Mouse (Mus musculus): Measurements from ENCODE around the gene Rarb.

Gene Rarb

DNA sequence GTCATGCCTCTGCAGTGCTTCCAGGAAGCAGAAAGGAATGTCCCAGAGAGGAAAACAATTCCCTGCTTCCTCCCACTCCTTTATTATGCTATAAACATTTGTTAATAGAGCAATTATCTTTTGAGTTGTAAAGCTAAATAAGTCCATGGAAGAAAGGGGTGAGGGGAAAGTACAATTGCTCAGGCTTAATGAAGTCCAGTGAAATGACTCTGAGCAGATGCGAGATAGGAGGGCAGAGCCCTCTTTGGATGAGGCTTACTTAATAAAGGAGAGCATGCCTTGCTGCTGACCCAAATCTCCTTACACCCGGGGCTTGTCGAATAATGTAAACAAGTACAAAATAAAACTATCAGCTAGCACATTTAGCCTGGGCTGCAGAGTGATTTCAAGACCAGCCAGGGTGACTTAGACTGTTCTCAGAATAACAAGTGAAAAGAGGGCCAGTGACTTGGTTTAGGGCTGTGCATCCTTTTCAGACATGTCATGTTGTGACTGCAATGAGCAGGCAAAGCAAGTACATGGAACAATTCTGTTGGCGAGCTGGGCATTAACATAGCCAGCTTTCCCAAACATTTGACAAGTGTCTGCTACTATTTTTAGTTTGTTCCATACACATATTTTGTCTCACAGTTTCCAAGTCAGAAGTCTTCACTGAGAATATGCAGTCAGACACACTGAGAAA is 83.5 kb downstream of the Rarb start:
- DNase-seq (ENCODE audit: low read depth, low spot score), result no peak

DNA sequence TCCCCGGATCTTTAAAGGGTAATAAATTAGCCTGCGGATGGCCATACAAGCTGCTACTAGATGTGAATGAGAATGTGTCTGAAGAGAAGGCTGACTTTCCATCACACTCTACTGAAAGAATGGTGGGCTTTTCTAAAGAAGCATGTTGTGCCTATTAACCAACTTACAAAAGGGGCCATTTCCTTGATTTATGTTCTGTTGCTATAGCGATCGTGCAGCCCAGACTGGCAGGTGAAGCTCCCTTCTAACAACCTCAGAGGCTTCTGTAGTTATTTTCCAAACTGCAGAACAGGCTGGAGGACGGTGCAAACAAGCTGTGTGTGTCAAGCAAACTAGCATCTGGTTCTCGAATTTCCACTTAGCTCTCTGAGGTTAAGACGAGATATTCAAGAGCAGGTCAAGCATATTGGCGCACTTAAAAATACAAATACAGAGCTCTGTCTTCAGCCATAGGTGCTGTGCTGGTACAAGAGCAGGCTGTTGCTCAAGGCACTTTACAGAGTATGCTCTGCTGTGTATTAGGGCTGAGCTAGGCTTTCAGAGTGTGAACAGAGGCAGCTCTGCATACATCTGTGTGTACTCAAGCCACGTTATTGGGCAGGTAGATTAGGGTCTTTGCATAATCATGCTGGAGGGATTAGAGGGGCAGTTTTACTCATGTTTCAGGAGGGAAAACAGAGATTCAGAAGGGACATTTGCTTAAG is 85.2 kb downstream of the Rarb start:
- DNase-seq (ENCODE audit: low read depth, low spot score), result no peak

DNA sequence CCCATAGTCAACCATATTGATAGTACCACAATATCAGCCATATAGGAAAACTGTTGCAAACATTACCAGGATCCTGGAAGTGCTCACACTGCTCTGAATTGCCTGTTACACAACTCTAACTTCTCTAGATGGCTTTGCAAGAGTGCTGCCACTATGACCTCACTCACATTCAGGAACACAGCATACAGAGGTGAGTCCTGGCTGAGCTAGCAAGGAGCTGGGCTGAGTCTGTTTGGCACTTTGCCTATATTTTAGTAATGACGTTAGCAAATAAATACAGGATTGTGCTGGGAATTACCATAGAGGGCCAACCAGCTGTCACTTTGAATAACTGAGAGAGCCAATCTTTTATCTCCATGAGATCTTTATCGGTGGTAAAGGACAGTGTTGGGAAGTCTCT is 86.9 kb downstream of the Rarb start:
- DNase-seq (ENCODE audit: low read depth, low spot score), result no peak

DNA sequence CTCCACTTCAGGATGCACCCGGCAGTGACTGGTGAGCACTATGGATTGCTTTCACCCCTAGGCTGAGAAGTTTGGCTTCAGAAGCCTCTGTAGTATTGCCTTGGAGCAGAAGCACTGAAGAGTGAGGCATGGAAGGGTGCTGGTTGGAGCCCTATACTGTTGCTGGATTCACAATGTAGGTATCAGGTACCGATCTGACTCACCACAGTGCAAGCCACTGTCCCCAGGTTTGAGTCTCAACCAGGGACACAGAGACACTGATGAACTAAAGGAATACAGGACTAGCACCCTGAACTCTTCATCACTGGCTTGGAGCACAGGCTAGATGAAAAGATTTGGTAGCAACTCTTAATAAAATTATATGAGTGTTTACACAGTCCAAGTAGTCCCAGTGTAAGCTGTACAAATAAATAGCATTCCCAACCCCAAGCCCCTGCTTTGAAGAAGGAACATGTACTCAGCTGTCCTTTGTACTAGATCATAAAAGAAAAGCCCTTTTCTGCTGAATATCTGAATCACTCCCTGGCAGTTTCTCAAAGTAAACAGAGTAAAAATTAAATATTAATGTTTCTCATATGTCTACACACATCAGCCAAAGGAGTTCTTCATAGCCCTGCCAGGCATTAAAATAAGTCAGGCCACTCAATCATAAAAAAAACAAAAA is 90.6 kb downstream of the Rarb start:
- DNase-seq (ENCODE audit: low read depth, low spot score), result no peak

DNA sequence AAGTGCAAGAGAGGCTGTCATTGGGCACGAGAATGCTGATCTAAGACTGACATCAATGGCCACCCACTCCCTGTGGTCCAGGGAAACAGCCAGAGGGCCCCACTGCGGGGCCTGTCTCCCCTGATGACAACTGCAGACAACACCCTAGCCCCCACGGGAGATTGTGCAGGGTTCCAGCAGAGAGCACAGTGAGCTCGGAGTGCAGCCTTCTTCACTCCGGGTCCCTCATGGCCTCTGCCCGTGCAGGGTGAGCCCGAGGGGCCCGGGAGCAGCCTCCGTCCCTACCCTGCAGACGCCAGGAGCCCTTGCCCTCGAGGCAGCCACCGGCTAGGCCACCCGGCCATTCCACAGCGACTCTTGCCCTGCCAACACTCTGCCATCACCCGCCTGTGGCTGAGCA is 95.0 kb downstream of the Rarb start:
- DNase-seq (ENCODE audit: low read depth, low spot score), result no peak

DNA sequence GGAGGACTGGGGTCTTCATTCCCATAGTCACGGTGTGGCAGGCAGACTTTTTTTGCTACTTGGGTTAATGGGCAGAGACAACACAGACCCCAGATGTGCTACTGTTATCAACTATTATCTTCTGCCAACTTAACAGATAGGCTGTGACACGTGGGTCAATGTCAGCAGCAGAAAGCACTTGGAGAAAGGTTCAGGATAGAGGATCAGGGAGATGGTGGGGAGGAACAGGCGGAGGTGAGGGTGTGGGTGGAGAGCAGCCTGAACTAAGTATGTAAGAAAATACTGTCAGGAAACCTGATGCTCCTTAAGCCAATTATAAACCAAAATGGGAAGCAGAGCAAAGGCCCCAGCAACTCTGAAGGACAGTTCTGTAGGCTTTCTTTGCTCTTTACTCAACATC is 101.1 kb downstream of the Rarb start:
- DNase-seq (ENCODE audit: low read depth, low spot score), result no peak

DNA sequence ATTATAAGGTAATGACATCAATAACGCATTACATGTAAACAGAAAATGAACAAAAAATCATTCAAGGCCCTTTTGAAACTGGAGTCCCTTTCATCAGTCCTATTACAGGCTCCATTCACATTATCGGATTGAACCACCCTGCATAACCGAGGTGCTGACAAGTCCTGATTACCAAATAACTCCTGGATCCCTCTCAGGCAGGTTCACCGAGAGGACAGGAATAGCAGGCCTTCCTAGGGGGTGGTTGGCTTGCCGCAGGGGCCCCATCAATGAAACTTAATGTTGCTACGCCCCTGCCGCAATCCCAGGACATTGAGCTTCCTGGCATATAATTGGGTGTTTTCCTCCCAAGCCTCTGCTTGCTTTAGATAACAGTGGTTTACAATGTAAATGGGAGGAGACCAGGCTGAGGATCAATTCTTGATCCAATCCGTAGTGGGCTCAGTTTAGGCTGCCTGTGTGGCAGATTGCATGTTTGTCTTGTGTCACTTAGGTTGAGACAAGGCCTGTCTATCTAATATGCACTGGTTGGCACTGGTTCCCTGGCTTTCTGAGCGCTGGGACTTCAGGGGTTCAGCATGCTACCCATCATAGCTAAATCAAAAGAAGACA is 104.5 kb downstream of the Rarb start:
- DNase-seq (ENCODE audit: low read depth, low spot score), result no peak

DNA sequence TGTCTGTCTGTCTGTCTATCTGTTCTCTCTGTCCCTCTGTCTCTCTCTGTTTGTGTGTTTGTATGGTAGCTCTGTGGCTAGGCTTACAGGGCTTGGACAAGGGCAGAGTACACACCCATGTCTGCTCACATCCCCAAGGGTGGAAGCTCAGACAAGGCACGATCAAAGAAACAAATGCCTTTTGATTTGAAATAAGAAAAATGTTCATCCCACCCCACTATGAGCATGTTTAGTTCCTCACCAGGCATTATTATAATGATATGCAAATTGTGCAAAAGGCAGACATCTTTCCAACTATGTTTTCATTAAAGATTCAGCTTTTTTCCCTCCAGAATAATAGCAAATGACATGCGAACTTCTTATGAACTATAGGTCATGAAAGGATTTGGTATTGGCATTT is 105.2 kb downstream of the Rarb start:
- no peak for DNase-seq (ENCODE audit: low read depth, low spot score)

DNA sequence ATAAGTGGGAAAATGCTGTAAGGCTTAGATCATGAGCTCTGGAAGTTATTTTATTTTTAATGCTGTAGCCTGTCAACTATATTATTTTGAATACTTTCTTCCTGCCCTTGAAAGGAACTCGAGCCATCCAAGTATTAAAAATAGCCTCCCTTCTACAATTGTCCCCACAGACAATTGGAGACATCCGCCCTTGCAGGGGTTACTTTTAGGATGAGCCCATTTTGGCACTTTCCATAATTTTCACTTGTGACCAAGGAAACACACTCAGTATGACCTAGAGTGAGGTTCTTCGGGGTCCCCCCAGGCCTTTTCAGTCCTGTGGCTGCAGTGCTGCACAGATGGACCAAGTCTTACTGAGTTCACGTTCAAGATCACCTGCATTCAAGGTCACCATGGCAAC is 119.7 kb downstream of the Rarb start:
- no peak for DNase-seq (ENCODE audit: low read depth, low spot score)

DNA sequence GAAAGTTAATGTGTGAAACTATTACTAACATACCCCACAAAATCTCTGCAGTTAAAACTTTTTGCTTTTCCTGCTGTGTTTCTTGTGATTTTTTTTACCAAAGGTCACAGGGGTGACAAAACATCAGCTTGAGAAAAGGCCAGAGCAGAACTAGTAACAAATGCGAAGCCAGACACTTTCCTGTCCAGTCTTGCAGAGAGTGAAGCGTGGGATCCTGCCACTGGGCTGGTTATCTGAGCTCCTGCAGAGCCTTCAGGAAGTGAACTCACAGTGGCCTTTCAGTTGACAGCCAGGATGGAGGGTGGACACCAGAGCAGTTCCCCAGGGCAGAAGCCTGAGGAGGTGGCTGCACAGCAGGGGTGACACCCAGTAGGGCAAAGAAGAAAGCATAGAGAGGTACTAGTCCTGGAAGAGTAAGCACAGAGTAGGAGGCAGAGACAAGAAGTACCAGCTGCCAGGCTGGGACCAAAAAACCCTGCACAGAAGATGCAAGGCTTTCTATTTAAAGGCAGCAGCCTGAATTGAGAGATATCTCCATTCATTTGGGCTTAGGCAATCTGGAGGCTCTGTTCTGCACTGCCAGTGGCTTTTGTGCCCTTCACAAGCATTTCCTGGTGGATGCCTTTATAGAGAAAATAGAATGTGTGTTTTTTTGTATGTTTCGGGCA is 123.4 kb downstream of the Rarb start:
- no peak for DNase-seq (ENCODE audit: low read depth, low spot score)

DNA sequence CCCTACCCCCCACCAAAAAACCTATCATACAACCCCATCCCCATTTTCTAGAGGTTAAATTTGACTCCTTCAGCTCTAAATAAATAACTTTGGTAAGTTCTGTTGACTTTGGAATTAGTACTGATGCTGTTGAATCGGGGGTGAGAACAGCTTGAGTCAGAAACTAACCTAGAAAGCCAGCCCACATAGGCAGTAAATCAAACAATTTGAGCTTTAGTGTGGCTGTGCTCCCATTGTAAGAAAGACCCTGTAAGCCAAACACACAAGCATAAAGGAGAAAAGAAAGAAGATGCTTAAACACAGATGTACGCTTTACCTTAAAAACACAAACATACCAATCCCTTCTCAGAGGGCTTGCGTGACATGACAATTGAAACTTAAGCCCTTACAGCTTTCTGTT is 140.6 kb downstream of the Rarb start:
- no peak for DNase-seq (ENCODE audit: low read depth, low spot score)

DNA sequence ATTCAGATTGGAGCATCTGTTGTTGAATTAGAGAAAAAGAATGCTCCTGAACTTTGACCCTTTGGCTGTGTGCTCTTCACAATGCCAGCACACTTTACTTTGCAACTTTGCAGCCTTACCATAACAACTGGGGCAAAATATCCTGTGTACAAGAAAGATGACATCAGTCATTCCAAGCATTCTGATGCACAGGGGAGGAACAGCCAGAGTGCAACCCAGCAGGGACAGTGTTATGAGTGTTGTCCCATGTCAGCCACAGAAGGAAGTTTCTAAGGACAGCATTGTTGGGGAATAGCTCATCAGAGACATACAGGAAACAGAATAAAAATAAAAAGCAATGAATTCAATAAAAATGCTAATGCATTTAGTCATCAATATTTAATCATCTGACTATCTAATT is 141.9 kb downstream of the Rarb start:
- DNase-seq (ENCODE audit: low read depth, low spot score), result no peak

DNA sequence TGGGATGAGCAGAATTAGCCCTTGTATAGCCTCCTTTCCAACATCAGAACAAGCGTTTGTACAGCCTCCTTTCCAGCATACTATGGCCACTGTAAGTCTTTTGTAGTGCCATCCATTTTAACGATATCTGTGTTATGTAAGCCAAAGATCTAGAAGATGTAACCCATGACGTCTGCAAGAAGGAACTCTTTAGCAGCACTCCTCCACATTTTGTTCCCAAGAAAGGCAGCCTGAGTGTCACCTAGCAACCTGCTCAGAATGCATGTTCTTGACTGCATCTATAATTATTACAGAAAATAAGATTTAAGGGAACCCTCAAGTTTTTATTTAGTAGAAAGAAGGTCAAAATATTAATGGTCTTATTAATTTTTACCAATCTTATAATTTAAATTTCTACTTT is 148.4 kb downstream of the Rarb start:
- no peak for DNase-seq (ENCODE audit: low read depth, low spot score)

DNA sequence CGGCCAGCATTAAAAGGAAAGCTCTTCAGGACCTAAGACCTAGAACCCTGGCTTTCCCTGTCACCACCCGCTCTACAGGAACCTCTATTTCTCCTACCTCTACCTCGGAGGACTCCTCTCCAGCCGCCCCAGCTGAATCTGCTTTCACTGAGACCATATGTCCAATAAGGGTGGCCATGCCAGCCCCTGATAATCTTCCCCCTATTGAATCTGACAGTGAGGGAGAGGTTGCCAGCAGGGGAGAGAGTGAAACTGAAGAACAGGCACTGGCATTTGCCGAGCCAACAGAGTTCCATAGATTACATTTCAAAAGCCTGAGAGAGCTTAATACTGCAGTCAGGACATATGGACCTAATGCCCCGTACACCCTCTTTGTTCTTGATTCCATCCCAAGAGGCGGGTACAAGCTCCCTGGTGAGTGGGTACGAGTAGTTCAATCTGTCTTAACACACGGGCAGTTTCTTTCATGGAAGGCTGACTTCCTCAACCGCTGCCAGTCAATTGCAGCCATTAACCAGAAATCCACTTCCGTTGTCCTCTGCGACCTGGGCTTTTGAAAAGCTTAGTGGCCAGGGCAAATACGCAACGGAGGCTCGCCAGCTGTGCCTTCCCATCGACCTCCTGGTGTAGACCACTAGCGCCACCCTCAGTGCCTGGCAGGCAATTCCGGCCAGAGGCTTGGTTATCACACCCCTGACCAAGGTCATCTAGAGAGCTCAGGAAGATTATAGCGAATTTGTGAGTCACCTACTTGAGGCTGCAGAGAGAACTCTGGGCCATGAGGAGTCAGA is 179.6 kb downstream of the Rarb start:
- DNase-seq (ENCODE audit: low read depth, low spot score), result peak; percentile 16

DNA sequence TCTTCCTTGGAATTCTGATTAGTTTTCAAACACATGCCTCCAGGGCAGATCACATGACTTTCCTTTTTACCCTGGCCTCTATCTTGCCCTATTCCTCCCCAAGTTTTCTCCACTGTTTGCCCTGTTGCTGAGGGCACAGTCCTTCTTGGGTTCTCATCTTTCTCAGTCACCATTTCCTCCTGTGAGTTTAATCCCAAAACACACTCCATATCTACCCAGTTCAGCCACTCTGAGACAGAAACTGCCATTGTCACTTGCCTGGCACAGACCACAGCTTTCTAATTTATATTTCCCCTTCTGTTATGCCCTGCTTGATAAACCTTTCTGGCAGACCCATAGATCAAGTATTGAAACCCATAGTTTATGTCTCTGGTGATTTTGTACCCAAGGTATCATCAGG is 205.0 kb downstream of the Rarb start:
- DNase-seq (ENCODE audit: low read depth, low spot score), result no peak

DNA sequence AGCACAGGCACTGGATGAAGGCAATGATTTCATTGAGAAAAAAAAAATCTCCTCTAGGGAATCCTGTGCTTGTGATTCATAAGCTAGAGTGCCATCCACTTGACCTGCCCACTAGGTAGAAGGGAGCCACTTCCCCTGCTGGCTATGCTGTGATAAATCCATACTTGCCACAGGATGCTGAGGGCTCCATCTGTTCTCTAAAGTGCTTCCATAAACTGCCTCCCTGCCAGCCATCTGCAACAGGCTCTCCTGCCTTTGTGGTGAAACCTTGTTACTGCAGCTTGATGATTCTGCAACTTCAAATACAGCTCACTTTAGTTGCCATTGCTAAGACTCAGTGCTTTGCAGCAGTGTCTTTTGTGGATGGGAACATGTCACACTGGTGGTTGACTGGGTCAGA is 213.5 kb downstream of the Rarb start:
- DNase-seq (ENCODE audit: low read depth, low spot score), result no peak

DNA sequence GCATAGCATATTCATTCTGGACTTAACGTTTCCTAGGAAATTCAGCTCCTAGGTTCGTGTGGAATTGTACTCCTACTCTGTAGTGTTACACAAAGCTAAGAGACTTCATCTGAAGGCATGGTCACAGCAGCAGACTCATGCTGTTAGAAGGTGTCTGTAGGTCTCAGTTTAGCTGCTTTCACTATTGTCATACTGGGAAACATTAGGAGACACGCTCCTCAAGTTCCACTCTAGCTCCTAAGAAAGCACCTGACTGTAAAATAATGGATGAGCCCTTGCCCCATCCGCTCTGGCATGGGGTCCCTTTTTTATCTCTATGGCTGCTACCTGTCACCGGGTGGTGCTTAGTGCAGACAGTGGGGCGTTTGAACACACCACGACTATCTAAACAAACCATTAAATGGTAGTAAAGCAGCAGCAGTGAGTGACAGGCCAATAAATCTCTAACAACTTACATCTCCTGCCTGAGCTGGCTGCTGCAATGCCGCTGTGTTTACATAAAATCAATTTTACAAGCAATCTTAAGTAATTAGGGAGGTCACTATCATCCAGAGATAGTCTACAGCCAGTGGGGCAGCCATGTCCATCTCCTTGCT is 214.4 kb downstream of the Rarb start:
- no peak for DNase-seq (ENCODE audit: low read depth, low spot score)

DNA sequence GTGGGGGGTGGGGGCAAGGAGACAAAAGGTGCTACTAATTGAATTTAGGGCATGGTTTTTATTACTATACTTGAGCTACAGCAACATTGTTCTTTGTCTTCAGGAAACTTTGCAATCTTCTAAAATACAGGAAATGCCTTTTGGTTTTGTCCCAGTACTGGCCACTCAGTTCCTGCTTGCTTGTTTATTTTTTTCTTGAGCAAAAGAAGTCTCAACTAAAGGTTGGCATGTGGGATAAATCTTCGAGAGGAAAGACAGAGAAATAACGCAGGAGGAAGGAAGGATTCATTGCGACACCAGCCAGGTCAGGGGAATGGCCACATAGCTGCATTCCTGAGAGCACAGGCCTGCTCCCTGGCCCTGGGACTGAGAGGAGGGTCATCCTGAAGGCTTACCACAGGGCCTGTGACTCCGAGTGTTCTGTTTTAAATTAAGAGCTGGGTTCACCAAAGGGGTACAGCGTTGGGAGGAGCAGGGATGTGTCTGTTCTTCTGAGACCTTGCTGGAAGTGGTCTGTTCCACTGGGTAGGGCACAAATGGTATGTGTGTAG is 215.8 kb downstream of the Rarb start:
- no peak for DNase-seq (ENCODE audit: low read depth, low spot score)

DNA sequence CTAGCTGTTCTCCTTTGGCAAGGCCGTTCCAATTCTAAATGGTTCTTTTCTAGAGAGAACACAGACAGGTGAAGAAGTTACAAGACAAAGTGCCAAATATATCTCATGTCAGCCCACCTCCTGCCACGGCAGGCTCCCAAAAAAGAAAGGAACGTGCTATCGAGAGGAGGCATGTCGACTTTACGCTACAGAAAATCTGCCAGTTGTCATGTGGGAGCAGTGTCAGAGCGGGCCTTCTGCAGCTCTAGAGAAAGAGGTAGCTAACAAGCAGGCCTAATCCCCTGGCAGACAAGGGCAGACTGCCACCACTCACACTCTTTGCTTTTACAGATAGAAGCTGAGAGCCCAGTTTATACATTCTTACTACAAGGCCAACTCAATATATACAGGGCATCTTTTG is 219.7 kb downstream of the Rarb start:
- no peak for DNase-seq (ENCODE audit: low read depth, low spot score)

DNA sequence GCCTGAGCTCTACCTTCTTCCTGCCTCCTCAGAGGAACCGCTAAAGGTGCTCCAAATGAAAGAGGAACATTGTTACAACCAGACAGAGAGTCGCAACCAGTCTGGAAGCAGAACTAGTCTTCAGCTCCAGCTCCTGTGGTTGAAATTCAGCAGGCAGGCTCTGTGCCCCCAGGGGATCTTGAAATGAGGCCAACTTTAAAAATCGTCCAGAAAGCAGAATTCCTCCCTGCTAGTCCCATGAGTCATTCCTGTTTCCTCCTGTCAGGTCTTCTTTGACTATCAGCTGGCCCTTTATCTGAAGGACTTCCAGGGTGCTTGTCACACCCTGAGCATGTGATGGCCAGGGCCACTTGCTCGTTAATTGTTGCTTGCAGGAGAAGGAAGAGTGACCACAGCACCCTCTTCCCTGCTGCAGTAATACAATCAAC is 220.9 kb downstream of the Rarb start:
- no peak for DNase-seq (ENCODE audit: low read depth, low spot score)

DNA sequence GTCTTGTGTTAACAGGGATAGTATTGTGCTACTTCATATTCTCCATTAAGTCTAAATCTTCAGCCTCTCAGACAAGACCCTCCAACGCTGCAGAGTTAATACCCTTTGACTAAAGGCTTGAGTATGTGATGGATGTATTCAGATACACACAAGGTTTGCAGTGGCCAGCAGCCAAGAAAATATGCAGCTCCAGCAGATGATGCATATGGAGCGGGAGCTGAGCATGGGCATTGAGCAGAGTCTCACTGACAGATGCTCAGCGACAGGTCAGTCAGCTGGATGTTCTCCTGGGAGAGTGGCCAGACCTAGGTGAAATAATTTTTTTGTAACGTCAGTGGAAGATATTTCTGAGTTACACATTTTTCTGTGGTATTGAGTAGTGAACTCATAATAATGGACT is 229.8 kb downstream of the Rarb start:
- no peak for DNase-seq (ENCODE audit: low read depth, low spot score)
